Mouse (Mus musculus) lung, postnatal 0 days (tissue): ENCODE results near the gene Tshr.

Experiments used
- CTCF ChIP-seq: IDR thresholded peaks from 2 replicates; pipeline ENCODE4 v1.5.1; 2016; ENCODE audit warnings: antibody characterized with exemption, mild to moderate bottlenecking
- EP300 ChIP-seq: IDR thresholded peaks from 2 replicates; pipeline ENCODE4 v1.6.1; 2016; ENCODE audit warnings: antibody characterized with exemption, mild to moderate bottlenecking, control low read depth

GRCm38 (mm10) chr12:91590716-91591115, 206.4 kb downstream of the Tshr start:
- no peak for TF ChIP-seq CTCF
- TF ChIP-seq EP300: no peak
